Mouse (Mus musculus): Measurements from ENCODE around the gene Larp7. TPM values are rescaled to one million over a fixed set of nuclear protein-coding genes. Genes with fewer than 3 reads are reported as not detected.

Gene Larp7
- total RNA-seq, 2 experiments from 2014 or later: 19.7 to 20.4 TPM

DNA sequence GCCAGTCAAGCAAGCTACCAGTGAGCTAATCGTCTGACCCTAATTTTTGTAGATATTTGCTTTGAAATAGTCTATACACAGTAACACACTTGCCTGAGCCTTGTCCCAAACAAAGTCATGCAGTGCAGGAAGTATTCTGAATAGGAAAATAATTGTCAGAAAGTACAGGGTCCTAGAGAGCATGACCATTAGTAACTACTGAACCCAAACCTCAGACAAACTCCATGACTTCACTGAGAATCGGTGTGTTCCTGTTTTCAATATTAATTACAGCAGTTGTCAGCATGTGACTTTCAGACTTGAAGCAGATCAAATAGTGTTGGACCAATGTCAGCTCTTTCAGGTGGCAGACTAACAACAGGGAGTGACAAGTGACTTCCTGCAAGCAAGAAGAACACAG lies 39.5 kb downstream of the Larp7 start:
- no peak for DNase-seq (ENCODE audit: low spot score in 2 of 2)

DNA sequence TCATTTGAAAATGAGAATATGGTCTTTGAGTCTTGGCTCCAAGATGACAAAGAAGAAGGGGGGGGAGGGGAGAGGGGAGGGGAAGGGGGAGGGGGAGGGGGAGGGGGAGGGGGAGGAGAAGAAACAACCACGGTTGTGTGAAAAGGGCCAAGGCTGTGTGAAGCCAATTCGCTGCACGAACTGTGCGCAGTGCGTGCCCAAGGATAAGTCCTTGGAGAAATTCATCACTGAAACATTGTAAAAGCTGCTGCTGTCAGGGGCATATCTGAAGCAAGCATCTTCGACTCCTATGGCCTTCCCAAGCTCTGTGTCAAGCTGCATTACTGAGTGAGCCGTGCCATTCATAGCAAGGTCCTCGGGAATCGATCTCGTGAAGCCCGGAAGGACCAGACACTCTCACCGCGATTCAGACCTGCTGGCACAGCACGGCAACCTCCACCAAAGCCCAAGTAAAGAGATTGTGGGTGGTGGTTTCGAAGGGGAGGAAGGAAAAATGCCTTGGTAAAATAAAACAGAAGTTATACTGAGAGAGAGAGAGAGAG lies 40.3 kb downstream of the Larp7 start:
- DNase-seq (ENCODE audit: low spot score in 2 of 2): peak in 1 of 2 experiments; percentile 29

GRCm38 (mm10) chr3:127511786-127512746 lies 41.1 kb downstream of the Larp7 start:
- no peak for DNase-seq (ENCODE audit: low spot score in 2 of 2)

- no peak for DNase-seq (ENCODE audit: low spot score in 2 of 2)
These were observed 45.0 kb downstream of the Larp7 start for GRCm38 (mm10) chr3:127507878-127508783.

DNA sequence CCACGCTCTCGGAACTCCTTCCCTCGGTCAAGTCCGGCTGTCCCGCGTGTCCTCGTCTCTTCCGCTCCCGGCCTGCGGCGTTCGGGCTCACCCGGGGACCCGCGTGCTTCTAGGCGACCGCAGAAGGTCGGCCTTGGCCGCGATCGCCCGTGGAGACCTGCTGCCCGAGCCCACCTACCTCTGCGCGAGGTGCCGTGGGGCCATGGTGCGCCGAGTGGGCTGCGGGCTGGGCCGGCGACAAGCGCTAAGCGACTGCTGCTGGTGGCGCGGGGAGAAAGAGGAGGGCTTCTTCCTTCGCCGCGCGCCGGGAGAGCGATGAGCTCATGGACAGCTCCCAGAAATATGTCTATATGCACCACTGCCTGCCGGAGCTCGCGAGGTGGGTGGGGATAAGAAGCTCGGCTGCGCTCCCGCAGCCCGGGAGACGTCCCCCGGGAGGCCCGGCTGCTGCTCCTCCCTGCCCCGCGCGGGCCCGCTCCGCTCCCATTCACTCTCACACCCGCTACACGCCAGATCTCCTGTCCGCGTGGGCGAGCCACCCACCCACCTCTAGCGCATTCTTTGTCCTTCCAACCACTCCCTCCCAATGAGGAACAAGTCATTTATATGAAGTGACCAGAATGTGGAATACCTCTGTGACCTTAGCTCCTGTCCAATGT lies 54.3 kb downstream of the Larp7 start, which contains the start of gene Ank2:
Gene Ank2, minus strand, starts transcription at position 609 of the 659 bp plus-strand sequence.
- DNase-seq (ENCODE audit: low spot score in 2 of 2): peak; percentile 49 to 59

- DNase-seq (ENCODE audit: low spot score in 2 of 2): no peak
These were observed 54.9 kb downstream of the Larp7 start for GRCm38 (mm10) chr3:127498197-127498741.

- DNase-seq (ENCODE audit: low spot score in 2 of 2): no peak
These were observed 60.5 kb downstream of the Larp7 start for GRCm38 (mm10) chr3:127492663-127493062.

GRCm38 (mm10) chr3:127487302-127487701 lies 65.8 kb downstream of the Larp7 start:
- DNase-seq (ENCODE audit: low spot score in 2 of 2): no peak

Small RNAs within 50 kb of the gene (microRNA-seq; reads per million reads assigned to microRNA genes)
- gene Mir302a (ENCODE audit: borderline number of aligned reads in 2 of 2): 0 to 14.2 reads per million in 2 experiments
- gene Mir302b (ENCODE audit: borderline number of aligned reads in 2 of 2): 0 to 8.0 reads per million in 2 experiments
- 0 to 3.3 reads per million in 2 experiments for gene Mir302c (ENCODE audit: borderline number of aligned reads in 2 of 2)
- 1.2 to 15.1 reads per million in 2 experiments for gene Mir302d (ENCODE audit: borderline number of aligned reads in 2 of 2)
- 0 reads per million in 2 experiments for gene Mir367 (ENCODE audit: borderline number of aligned reads in 2 of 2)

Other genes with a start within 250 kb of the Larp7 start
- gene Ank2, start 54.0 kb downstream of the Larp7 start, total RNA-seq (2021): 10 to 100 TPM; 31.1 to 47.3 TPM
- under 1 TPM; 0.70 to 0.80 TPM for gene Zgrf1, start 140 bp upstream of the Larp7 start, total RNA-seq (2021)
- gene Neurog2, start 79.8 kb upstream of the Larp7 start, total RNA-seq (2021): not detected
- gene Alpk1, start 227.2 kb upstream of the Larp7 start, total RNA-seq (2021): 10 to 100 TPM; 10.6 to 13.2 TPM
- 1 to 10 TPM; 4.9 to 6.6 TPM for gene Tifa, start 236.5 kb upstream of the Larp7 start, total RNA-seq (2021)